Mouse (Mus musculus): ENCODE measurements around the gene Megf8.

GRCm38 (mm10) chr7:25394754-25395153 is 77.8 kb downstream of the Megf8 start:
- TF ChIP-seq POLR2A (IDR thresholded peaks at IDR 0.05; ENCODE audit: low read depth, low read length): no peak
- TF ChIP-seq CTCF (IDR thresholded peaks at IDR 0.05; ENCODE audit: extremely low read depth, insufficient read length, insufficient replicate concordance, low read depth, low read length): no peak

All from small intestine, adult 2 months (tissue).